Mouse (Mus musculus) layer of hippocampus, postnatal 10 days (tissue): Measurements from ENCODE around the gene Usp3. TPM values are rescaled to one million over a fixed set of nuclear protein-coding genes. Genes with fewer than 3 reads are reported as not detected.
A peak's percentile ranks its signal among the peaks of the same experiment; 100 is the strongest.

ENCODE experiments used
- DNase-seq, 2 experiments: peaks; one replicate each; pipeline ENCODE4 v3.0.0; 2021; ENCODE audit warnings: low spot score in 2 of 2
- total RNA-seq, 2 experiments: library from RNA; stranded (reverse); gene quantifications; 2 replicates each; pipeline ENCODE4 v1.2.3; 2021

Usp3 gene
- total RNA-seq, 2 experiments from 2014 or later, result 46.9 to 47.4 TPM

- DNase-seq, result no peak
These were observed 11.6 kb upstream of the Usp3 start for GRCm38 (mm10) chr9:66604349-66605206.

GRCm38 (mm10) chr9:66603907-66604306, 11.0 kb upstream of the Usp3 start:
- DNase-seq, result no peak

DNA sequence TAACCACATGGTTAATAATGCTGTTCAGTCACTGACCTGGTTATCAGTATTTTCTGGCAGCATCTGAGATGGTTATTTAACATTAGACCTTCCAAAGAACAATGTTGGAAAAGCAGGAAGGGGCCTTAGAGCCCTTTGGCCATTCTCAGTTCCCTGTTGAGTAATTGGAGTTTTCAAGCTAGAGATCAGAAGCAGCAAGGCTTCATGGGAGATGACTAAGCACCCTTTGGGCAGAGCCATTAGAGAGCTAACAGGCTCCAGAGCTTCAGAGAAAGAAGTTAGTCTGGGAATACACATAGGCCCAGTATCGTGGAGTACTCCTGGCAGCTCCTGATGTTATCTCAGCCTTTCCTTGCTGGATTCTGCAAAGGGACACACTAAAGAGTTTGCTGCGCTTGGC, 8.1 kb upstream of the Usp3 start:
- no peak for DNase-seq

DNA sequence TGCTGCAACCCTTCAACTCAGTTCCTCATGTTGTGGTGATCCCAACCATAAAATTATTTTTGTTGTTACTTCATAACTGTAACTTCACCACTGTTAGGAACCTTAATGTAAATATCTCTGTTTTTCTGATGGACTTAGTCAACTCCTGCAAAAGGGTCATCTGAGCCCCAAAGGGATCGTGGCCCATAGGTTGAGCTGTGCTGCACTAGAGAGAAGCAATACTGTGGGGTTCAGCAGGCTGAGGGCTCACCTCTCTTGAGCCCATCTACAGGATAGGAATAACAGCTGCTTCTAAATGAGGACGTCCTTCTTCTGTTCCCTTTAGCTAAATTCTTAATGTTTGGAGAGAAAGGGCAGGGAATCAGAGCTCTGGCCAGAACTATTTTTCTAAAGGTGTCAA, 7.6 kb upstream of the Usp3 start:
- no peak for DNase-seq

GRCm38 (mm10) chr9:66599577-66599976, 6.6 kb upstream of the Usp3 start:
- peak; percentile 35 to 38 for DNase-seq

- no peak for DNase-seq
These were observed 5.7 kb upstream of the Usp3 start for GRCm38 (mm10) chr9:66598636-66599035.

GRCm38 (mm10) chr9:66597480-66598215, 4.7 kb upstream of the Usp3 start:
- no peak for DNase-seq

- no peak for DNase-seq
These were observed 4.1 kb upstream of the Usp3 start for GRCm38 (mm10) chr9:66597076-66597475.

- no peak for DNase-seq
These were observed 3.1 kb upstream of the Usp3 start for GRCm38 (mm10) chr9:66595722-66596675.

DNA sequence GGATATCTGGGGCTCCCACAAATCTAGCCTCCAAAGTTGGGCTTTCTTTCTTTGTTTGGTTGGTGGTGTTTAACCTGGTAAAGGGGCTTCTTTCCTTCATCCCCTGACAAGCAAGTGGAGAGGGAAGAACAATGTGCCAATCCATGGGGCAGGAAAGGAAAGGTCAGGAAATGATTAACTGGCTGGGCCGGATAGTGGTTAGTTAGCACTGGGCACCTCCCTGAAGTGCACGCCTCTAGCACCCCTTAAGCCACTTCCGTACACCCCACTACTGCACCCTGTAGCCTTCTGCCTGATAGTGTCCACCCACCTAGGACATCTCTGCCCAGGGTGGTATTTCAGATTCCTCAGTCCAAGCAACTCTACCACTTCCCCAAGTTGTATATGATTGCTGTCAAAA, 1.1 kb upstream of the Usp3 start:
- DNase-seq, result no peak

- no peak for DNase-seq
These were observed 649 bp upstream of the Usp3 start for GRCm38 (mm10) chr9:66593613-66593969.

- peak; percentile 36 to 58 for DNase-seq
These were observed 894 bp downstream of the Usp3 start for GRCm38 (mm10) chr9:66591851-66592645.

- no peak for DNase-seq
These were observed 2.9 kb downstream of the Usp3 start for GRCm38 (mm10) chr9:66590051-66590450.

- no peak for DNase-seq
These were observed 5.9 kb downstream of the Usp3 start for GRCm38 (mm10) chr9:66587016-66587415.

- no peak for DNase-seq
These were observed 6.4 kb downstream of the Usp3 start for GRCm38 (mm10) chr9:66586533-66586932.

- no peak for DNase-seq
These were observed 7.8 kb downstream of the Usp3 start for GRCm38 (mm10) chr9:66585191-66585590.

DNA sequence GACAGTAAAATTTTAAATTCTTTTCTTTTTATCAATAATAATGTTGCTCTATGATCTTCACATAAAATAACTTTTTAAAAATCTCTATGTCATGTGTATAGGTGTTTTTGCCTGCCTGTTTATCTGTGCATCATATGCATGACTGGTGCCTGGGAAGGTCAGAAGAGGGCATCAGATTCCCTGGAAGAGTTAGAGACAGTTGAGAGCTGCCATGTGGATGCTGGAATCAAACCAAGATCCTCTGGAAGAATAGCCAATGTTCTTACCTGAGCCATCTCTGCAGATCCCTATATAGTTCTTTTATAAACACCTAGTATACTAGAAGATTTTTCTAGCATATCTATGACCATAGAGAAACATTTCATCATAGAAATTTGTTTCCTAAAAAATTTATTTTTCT, 8.8 kb downstream of the Usp3 start:
- DNase-seq, result no peak

GRCm38 (mm10) chr9:66583244-66583643, 9.7 kb downstream of the Usp3 start:
- DNase-seq, result no peak

- DNase-seq, result no peak
These were observed 11.2 kb downstream of the Usp3 start for GRCm38 (mm10) chr9:66581694-66582093.

DNA sequence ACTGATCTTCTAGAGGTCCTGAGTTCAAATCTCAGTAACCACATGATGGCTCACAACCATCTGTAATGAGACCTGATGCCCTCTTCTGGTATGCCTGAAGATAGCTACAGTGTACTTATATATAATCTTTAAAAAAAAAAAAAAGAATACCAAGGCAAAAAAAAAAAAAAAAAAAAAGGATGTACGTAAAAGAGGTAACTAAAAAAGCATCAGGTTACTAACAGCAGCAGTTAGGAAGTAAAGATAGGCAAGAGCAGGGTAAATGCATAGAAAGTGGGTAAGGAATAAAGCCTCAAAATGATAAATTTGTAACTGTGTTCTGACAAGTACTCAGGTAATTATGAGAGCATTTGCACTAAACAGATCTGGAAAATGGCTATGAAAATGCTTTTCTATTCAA, 12.2 kb downstream of the Usp3 start:
- DNase-seq, result no peak

DNA sequence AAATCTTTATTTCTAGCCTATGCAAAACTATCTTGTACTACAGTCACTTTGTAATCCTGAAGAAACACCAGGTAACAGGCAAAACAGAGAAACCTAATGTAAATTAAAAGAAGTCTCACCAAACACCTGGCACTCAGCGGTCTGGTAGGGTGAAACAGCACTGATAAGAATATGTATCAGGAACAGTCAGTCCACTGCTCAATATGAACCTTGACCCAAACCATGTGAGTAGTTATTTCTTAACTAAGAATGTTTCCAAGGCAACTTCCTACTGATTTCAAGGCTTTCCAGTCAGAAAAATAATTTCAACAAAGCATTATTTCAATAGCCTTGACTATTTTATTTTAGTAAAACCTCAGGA, 17.1 kb downstream of the Usp3 start:
- DNase-seq, result no peak
